Comparison of ENCODE assay signal across 25 mouse cellular contexts in genomic region chr1:154653951-154654350, GRCm38 (mm10).
"Had no signal": no experiment of that assay in that cellular context is flagged by ENCODE, and none has a peak within 500 bp of the region (broad histone marks: within the 10 kb centered on the region; RNA-seq: fewer than 3 reads in every experiment).

No protein-coding gene starts in this region.

- H3K27ac ChIP-seq: embryonic facial prominence, embryonic 10.5 days; embryonic facial prominence, embryonic 12.5 days; embryonic facial prominence, embryonic 13.5 days; embryonic facial prominence, embryonic 15.5 days; forebrain, embryonic 10.5 days; forebrain, embryonic 12.5 days; forebrain, embryonic 13.5 days; forebrain, embryonic 15.5 days; heart, adult 2 months; heart, embryonic 10.5 days had no signal

- H3K4me3 ChIP-seq: embryonic facial prominence, embryonic 10.5 days; embryonic facial prominence, embryonic 12.5 days; embryonic facial prominence, embryonic 13.5 days; embryonic facial prominence, embryonic 15.5 days; erythroblast, embryonic 14.5 days; forebrain, embryonic 10.5 days; forebrain, embryonic 12.5 days; forebrain, embryonic 13.5 days; forebrain, embryonic 15.5 days; heart, adult 2 months; heart, embryonic 10.5 days had no signal

- DNase-seq: cerebellum, adult 18-20 months; cerebellum, adult 2 months; cerebellum, adult 8-10 months; cerebellum, adult 9-10 months; cerebellum, adult 9-11 months; cerebellum, postnatal 10 days; cerebellum, postnatal 14 days; cerebellum, postnatal 25 days; cerebellum, postnatal 36 days; embryo, embryonic 11 days; forebrain, postnatal 0 days; gastrocnemius, postnatal 14 days; gastrocnemius, postnatal 25 days; heart, adult 18-20 months; heart, adult 2 months had no signal
